Mouse (Mus musculus): ENCODE results near the gene Igsf10. TPM values are rescaled to one million over a fixed set of nuclear protein-coding genes. Genes with fewer than 3 reads are reported as not detected.
"Not testable (repeated sequence)": the region's sequence is repeated elsewhere in the genome, so short reads cannot be mapped to it uniquely, and the experiment has no call there.

The Igsf10 gene
- polyA plus RNA-seq (2014; fragmentation: Nextera tagmentation; extraction: Ambion mirVana) = 6.9 and 7.5 TPM in 2 replicates

- DNase-seq (ENCODE audit: low spot score) (peak; percentile 88), ATAC-seq (replicated peaks; ENCODE audit: low FRiP score, low TSS enrichment, low read depth) (peak; percentile 89)
- H3K27ac ChIP-seq (ENCODE audit: low read depth) = peak within 1 kb of the TSS; percentile 82
- H3K4me2 ChIP-seq (ENCODE audit: low read length) = peak within 1 kb of the TSS; percentile 73
- peak within 1 kb of the TSS; percentile 65 for H3K9ac ChIP-seq (ENCODE audit: low read length)
- H3K4me3 ChIP-seq (ENCODE audit: low read depth, low read length) = peak within 1 kb of the TSS; percentile 81
- no peaks in the 10 kb centered on the region for H3K27me3 ChIP-seq (replicated peaks; ENCODE audit: control insufficient read depth, insufficient read depth, low read length)
- no peaks in the 10 kb centered on the region for H3K9me3 ChIP-seq (ENCODE audit: control insufficient read depth, low read length)
- H3K36me3 ChIP-seq (ENCODE audit: control insufficient read depth, insufficient read depth, low read length) = no peaks in the 10 kb centered on the region
- WGBS = 5% methylated on average over 23 of the region's 23 CpGs
- 0 out of 2 replicates have a peak, but pooled peaks cover 3% of the 10 kb centered on the region for H3K4me1 ChIP-seq (replicated peaks; ENCODE audit: control insufficient read depth, insufficient read depth, low read length)
Observed at GRCm38 (mm10) chr3:59344065-59344905, at the start of gene Igsf10. Gene Igsf10, minus strand, starts transcription at chr3:59344394.

GRCm38 (mm10) chr3:59385553-59385952, 41.4 kb upstream of the Igsf10 start:
- 79% methylated on average over 1 of the region's 1 CpGs for WGBS
- Histone ChIP-seq H3K27ac (ENCODE audit: low read depth) (no peak overlapping the region), H3K36me3 (ENCODE audit: control insufficient read depth, insufficient read depth, low read length) (no peaks in the 10 kb centered on the region), H3K4me2 (ENCODE audit: low read length) (no peak overlapping the region), H3K4me1 (replicated peaks; ENCODE audit: control insufficient read depth, insufficient read depth, low read length) (no peaks in the 10 kb centered on the region), H3K4me3 (ENCODE audit: low read depth, low read length) (no peak overlapping the region), H3K9me3 (ENCODE audit: control insufficient read depth, low read length) (no peaks in the 10 kb centered on the region), H3K9ac (ENCODE audit: low read length) (no peak overlapping the region), H3K27me3 (replicated peaks; ENCODE audit: control insufficient read depth, insufficient read depth, low read length) (no peaks in the 10 kb centered on the region)
- DNase-seq (ENCODE audit: low spot score) (no peak), ATAC-seq (replicated peaks; ENCODE audit: low FRiP score, low TSS enrichment, low read depth) (no peak)

- H3K4me2 ChIP-seq (ENCODE audit: low read length) = no peak overlapping the region
- 78% methylated on average over 3 of the region's 3 CpGs for WGBS
- no peaks in the 10 kb centered on the region for H3K4me1 ChIP-seq (replicated peaks; ENCODE audit: control insufficient read depth, insufficient read depth, low read length)
- no peak for ATAC-seq (replicated peaks; ENCODE audit: low FRiP score, low TSS enrichment, low read depth)
- no peaks in the 10 kb centered on the region for H3K27me3 ChIP-seq (replicated peaks; ENCODE audit: control insufficient read depth, insufficient read depth, low read length)
- H3K36me3 ChIP-seq (ENCODE audit: control insufficient read depth, insufficient read depth, low read length) = no peaks in the 10 kb centered on the region
- DNase-seq (ENCODE audit: low spot score) = no peak
- no peak overlapping the region for H3K4me3 ChIP-seq (ENCODE audit: low read depth, low read length)
- no peak overlapping the region for H3K9ac ChIP-seq (ENCODE audit: low read length)
- no peak overlapping the region for H3K27ac ChIP-seq (ENCODE audit: low read depth)
- no peaks in the 10 kb centered on the region for H3K9me3 ChIP-seq (ENCODE audit: control insufficient read depth, low read length)
Observed at GRCm38 (mm10) chr3:59385000-59385399, 40.8 kb upstream of the Igsf10 start.

GRCm38 (mm10) chr3:59384321-59384720, 40.1 kb upstream of the Igsf10 start:
- H3K36me3 ChIP-seq (ENCODE audit: control insufficient read depth, insufficient read depth, low read length) = no peaks in the 10 kb centered on the region
- no peaks in the 10 kb centered on the region for H3K27me3 ChIP-seq (replicated peaks; ENCODE audit: control insufficient read depth, insufficient read depth, low read length)
- H3K4me3 ChIP-seq (ENCODE audit: low read depth, low read length) = no peak overlapping the region
- no peak overlapping the region for H3K4me2 ChIP-seq (ENCODE audit: low read length)
- WGBS = 65% methylated on average over 2 of the region's 2 CpGs
- no peak for ATAC-seq (replicated peaks; ENCODE audit: low FRiP score, low TSS enrichment, low read depth)
- no peak for DNase-seq (ENCODE audit: low spot score)
- H3K27ac ChIP-seq (ENCODE audit: low read depth) = no peak overlapping the region
- H3K9ac ChIP-seq (ENCODE audit: low read length) = no peak overlapping the region
- no peaks in the 10 kb centered on the region for H3K9me3 ChIP-seq (ENCODE audit: control insufficient read depth, low read length)
- no peaks in the 10 kb centered on the region for H3K4me1 ChIP-seq (replicated peaks; ENCODE audit: control insufficient read depth, insufficient read depth, low read length)

- H3K9ac ChIP-seq (ENCODE audit: low read length); H3K36me3 ChIP-seq (ENCODE audit: control insufficient read depth, insufficient read depth, low read length); H3K4me2 ChIP-seq (ENCODE audit: low read length); H3K9me3 ChIP-seq (ENCODE audit: control insufficient read depth, low read length); ATAC-seq (replicated peaks; ENCODE audit: low FRiP score, low TSS enrichment, low read depth); H3K4me1 ChIP-seq (replicated peaks; ENCODE audit: control insufficient read depth, insufficient read depth, low read length); DNase-seq (ENCODE audit: low spot score); H3K27me3 ChIP-seq (replicated peaks; ENCODE audit: control insufficient read depth, insufficient read depth, low read length); H3K4me3 ChIP-seq (ENCODE audit: low read depth, low read length); H3K27ac ChIP-seq (ENCODE audit: low read depth): not testable (repeated sequence)
- 87% methylated on average over 1 of the region's 1 CpGs for WGBS
Observed at GRCm38 (mm10) chr3:59378791-59379190, 34.6 kb upstream of the Igsf10 start.

GRCm38 (mm10) chr3:59361895-59362294, 17.7 kb upstream of the Igsf10 start:
- Histone ChIP-seq H3K27ac (ENCODE audit: low read depth) (no peak overlapping the region), H3K27me3 (replicated peaks; ENCODE audit: control insufficient read depth, insufficient read depth, low read length) (no peaks in the 10 kb centered on the region), H3K9me3 (ENCODE audit: control insufficient read depth, low read length) (no peaks in the 10 kb centered on the region), H3K4me1 (replicated peaks; ENCODE audit: control insufficient read depth, insufficient read depth, low read length) (no peaks in the 10 kb centered on the region), H3K36me3 (ENCODE audit: control insufficient read depth, insufficient read depth, low read length) (no peaks in the 10 kb centered on the region), H3K9ac (ENCODE audit: low read length) (no peak overlapping the region), H3K4me2 (ENCODE audit: low read length) (no peak overlapping the region), H3K4me3 (ENCODE audit: low read depth, low read length) (no peak overlapping the region)
- ATAC-seq (replicated peaks; ENCODE audit: low FRiP score, low TSS enrichment, low read depth) = no peak
- WGBS = 87% methylated on average over 1 of the region's 1 CpGs
- DNase-seq (ENCODE audit: low spot score) = no peak

GRCm38 (mm10) chr3:59360102-59360501, 15.9 kb upstream of the Igsf10 start:
- no peak for DNase-seq (ENCODE audit: low spot score)
- H3K4me3 ChIP-seq (ENCODE audit: low read depth, low read length) = no peak overlapping the region
- H3K4me2 ChIP-seq (ENCODE audit: low read length) = no peak overlapping the region

GRCm38 (mm10) chr3:59354156-59354555, 10.0 kb upstream of the Igsf10 start:
- Histone ChIP-seq H3K9me3 (ENCODE audit: control insufficient read depth, low read length) (no peaks in the 10 kb centered on the region), H3K4me2 (ENCODE audit: low read length) (no peak overlapping the region), H3K36me3 (ENCODE audit: control insufficient read depth, insufficient read depth, low read length) (no peaks in the 10 kb centered on the region), H3K9ac (ENCODE audit: low read length) (no peak overlapping the region), H3K4me3 (ENCODE audit: low read depth, low read length) (no peak overlapping the region), H3K27ac (ENCODE audit: low read depth) (no peak overlapping the region), H3K4me1 (replicated peaks; ENCODE audit: control insufficient read depth, insufficient read depth, low read length) (no peaks in the 10 kb centered on the region), H3K27me3 (replicated peaks; ENCODE audit: control insufficient read depth, insufficient read depth, low read length) (no peaks in the 10 kb centered on the region)
- WGBS = 83% methylated on average over 3 of the region's 3 CpGs
- no peak for DNase-seq (ENCODE audit: low spot score)
- ATAC-seq (replicated peaks; ENCODE audit: low FRiP score, low TSS enrichment, low read depth) = no peak

More at GRCm38 (mm10) chr3:59360102-59360501, 15.9 kb upstream of the Igsf10 start:
- Histone ChIP-seq H3K36me3 (ENCODE audit: control insufficient read depth, insufficient read depth, low read length) (no peaks in the 10 kb centered on the region), H3K9ac (ENCODE audit: low read length) (no peak overlapping the region), H3K4me1 (replicated peaks; ENCODE audit: control insufficient read depth, insufficient read depth, low read length) (no peaks in the 10 kb centered on the region), H3K27me3 (replicated peaks; ENCODE audit: control insufficient read depth, insufficient read depth, low read length) (no peaks in the 10 kb centered on the region), H3K9me3 (ENCODE audit: control insufficient read depth, low read length) (no peaks in the 10 kb centered on the region), H3K27ac (ENCODE audit: low read depth) (no peak overlapping the region)
- no peak for ATAC-seq (replicated peaks; ENCODE audit: low FRiP score, low TSS enrichment, low read depth)

GRCm38 (mm10) chr3:59351768-59352167, 7.6 kb upstream of the Igsf10 start:
- Histone ChIP-seq H3K4me1 (replicated peaks; ENCODE audit: control insufficient read depth, insufficient read depth, low read length) (no peaks in the 10 kb centered on the region), H3K9me3 (ENCODE audit: control insufficient read depth, low read length) (no peaks in the 10 kb centered on the region), H3K9ac (ENCODE audit: low read length) (no peak overlapping the region), H3K4me2 (ENCODE audit: low read length) (no peak overlapping the region), H3K27ac (ENCODE audit: low read depth) (no peak overlapping the region), H3K36me3 (ENCODE audit: control insufficient read depth, insufficient read depth, low read length) (no peaks in the 10 kb centered on the region), H3K27me3 (replicated peaks; ENCODE audit: control insufficient read depth, insufficient read depth, low read length) (no peaks in the 10 kb centered on the region), H3K4me3 (ENCODE audit: low read depth, low read length) (no peak overlapping the region)
- DNase-seq (ENCODE audit: low spot score) (no peak), ATAC-seq (replicated peaks; ENCODE audit: low FRiP score, low TSS enrichment, low read depth) (no peak)

Measured in intestine, embryonic 14.5 days (tissue).